11 mouse cellular contexts compared by ENCODE assay signal in genomic region chr7:19305413-19305735, GRCm38 (mm10). TPM values are rescaled to one million over a fixed set of nuclear protein-coding genes. Genes with fewer than 3 reads are reported as not detected.
DNase-seq lines count a peak whose midpoint lies in the region; ATAC-seq and TF ChIP-seq lines count a peak whose summit lies in the region.
"Had no signal": no experiment of that assay in that cellular context is flagged by ENCODE, and none has a peak within 500 bp of the region (broad histone marks: within the 10 kb centered on the region; RNA-seq: fewer than 3 reads in every experiment).

No protein-coding gene starts in this region.

- DNase-seq in heart, embryonic 10.5 days (ENCODE audit: low spot score), result no peak
- no peak for DNase-seq in heart, postnatal 4 days
- DNase-seq in lung, embryonic 14.5 days, result no peak
- DNase-seq in lung, postnatal 4 days, result no peak
- no peak for DNase-seq in midbrain, postnatal 0 days (ENCODE audit: low spot score)
- DNase-seq in testis, postnatal 10 days (ENCODE audit: low spot score), result no peak
- no peak for DNase-seq in layer of hippocampus, postnatal 10 days (ENCODE audit: low spot score in 2 of 2)
- DNase-seq: gastrocnemius, adult 2 months; kidney, postnatal 25 days; thymus, adult 18-20 months had no signal

- H3K36me3 ChIP-seq in heart, embryonic 10.5 days, result no peaks in the 10 kb centered on the region
- H3K36me3 ChIP-seq in lung, embryonic 14.5 days (ENCODE audit: insufficient read depth), result no peaks in the 10 kb centered on the region
- H3K36me3 ChIP-seq in hindbrain, embryonic 13.5 days, result no peaks in the 10 kb centered on the region
- no peaks in the 10 kb centered on the region for H3K36me3 ChIP-seq in midbrain, postnatal 0 days (ENCODE audit: insufficient read depth, low read length)

- WGBS in heart, embryonic 10.5 days, result 12% methylated on average over 6 of the region's 6 CpGs
- WGBS in lung, embryonic 14.5 days, result 9% methylated on average over 6 of the region's 6 CpGs
- 8% methylated on average over 6 of the region's 6 CpGs for WGBS in hindbrain, embryonic 13.5 days
- 14% methylated on average over 6 of the region's 6 CpGs for WGBS in midbrain, postnatal 0 days

- no peak for TF ChIP-seq CTCF in lung, embryonic 14.5 days (IDR thresholded peaks at IDR 0.05; ENCODE audit: low read depth)
- no peak for TF ChIP-seq CTCF in midbrain, postnatal 0 days (IDR thresholded peaks at IDR 0.05)

- no peak overlapping the region for H3K27ac ChIP-seq in heart, embryonic 10.5 days
- no peak overlapping the region for H3K27ac ChIP-seq in lung, embryonic 14.5 days (ENCODE audit: low read depth)
- H3K27ac ChIP-seq in hindbrain, embryonic 13.5 days, result no peak overlapping the region
- no peak overlapping the region for H3K27ac ChIP-seq in midbrain, postnatal 0 days (ENCODE audit: low read depth, low read length)
- H3K27ac ChIP-seq: gastrocnemius, adult 2 months had no signal

- H3K27me3 ChIP-seq in heart, embryonic 10.5 days (ENCODE audit: insufficient read depth, poor library complexity, severe bottlenecking), result peaks cover 62% of the 10 kb centered on the region
- peaks cover 58% of the 10 kb centered on the region for H3K27me3 ChIP-seq in lung, embryonic 14.5 days (ENCODE audit: insufficient read depth, low read length)
- peaks cover 65% of the 10 kb centered on the region for H3K27me3 ChIP-seq in hindbrain, embryonic 13.5 days
- H3K27me3 ChIP-seq in midbrain, postnatal 0 days (ENCODE audit: insufficient read depth, low read length), result peaks cover 29% of the 10 kb centered on the region

- peak overlapping the region; percentile 58 for H3K4me2 ChIP-seq in lung, embryonic 14.5 days
- peak overlapping the region; percentile 52 for H3K4me2 ChIP-seq in hindbrain, embryonic 13.5 days
- H3K4me2 ChIP-seq in midbrain, postnatal 0 days (ENCODE audit: low read depth, low read length, poor library complexity, severe bottlenecking), result peak overlapping the region; percentile 46; the same call in 1 of the 2 replicates

- H3K4me1 ChIP-seq in heart, embryonic 10.5 days, result peaks cover 45% of the 10 kb centered on the region
- no peaks in the 10 kb centered on the region for H3K4me1 ChIP-seq in lung, embryonic 14.5 days (ENCODE audit: insufficient read depth)
- peaks cover 55% of the 10 kb centered on the region for H3K4me1 ChIP-seq in hindbrain, embryonic 13.5 days (replicated peaks)
- H3K4me1 ChIP-seq in midbrain, postnatal 0 days (ENCODE audit: insufficient read depth, low read length), result peaks cover 9% of the 10 kb centered on the region; the same call in 1 of the 2 replicates

- no peak overlapping the region for H3K9ac ChIP-seq in lung, embryonic 14.5 days
- H3K9ac ChIP-seq in hindbrain, embryonic 13.5 days, result no peak overlapping the region; the same call in 1 of the 2 replicates
- no peak overlapping the region for H3K9ac ChIP-seq in midbrain, postnatal 0 days (replicated peaks; ENCODE audit: low read length, poor library complexity, severe bottlenecking)

- H3K9me3 ChIP-seq in heart, embryonic 10.5 days, result no peaks in the 10 kb centered on the region
- no peaks in the 10 kb centered on the region for H3K9me3 ChIP-seq in lung, embryonic 14.5 days (ENCODE audit: low read depth, low read length)
- no peaks in the 10 kb centered on the region for H3K9me3 ChIP-seq in hindbrain, embryonic 13.5 days
- H3K9me3 ChIP-seq in midbrain, postnatal 0 days (ENCODE audit: low read length), result no peaks in the 10 kb centered on the region

- no peak for ATAC-seq in lung, embryonic 14.5 days (ENCODE audit: insufficient read depth)
- ATAC-seq in hindbrain, embryonic 13.5 days (ENCODE audit: low FRiP score), result no peak
- no peak for ATAC-seq in midbrain, postnatal 0 days (ENCODE audit: low FRiP score)

- peak overlapping the region; percentile 58 for H3K4me3 ChIP-seq in heart, embryonic 10.5 days
- peak overlapping the region; percentile 31; the same call in 1 of the 2 replicates for H3K4me3 ChIP-seq in lung, embryonic 14.5 days (ENCODE audit: low read depth, low read length)
- no peak overlapping the region for H3K4me3 ChIP-seq in hindbrain, embryonic 13.5 days
- no peak overlapping the region; the same call in 1 of the 2 replicates for H3K4me3 ChIP-seq in midbrain, postnatal 0 days (ENCODE audit: low read depth, low read length)

RNA-seq across cellular contexts. Expression of gene Fosb, which starts 4.5 kb away (rescaled TPM):
- polyA plus RNA-seq in heart, embryonic 10.5 days (2016; fragmentation: Nextera tagmentation; extraction: Ambion mirVana), result 0.24 and 0.27 TPM in 2 replicates
- under 1 TPM; 0.52 to 0.86 TPM for total RNA-seq in heart, postnatal 4 days (2021)
- not detected in 2 replicates for polyA plus RNA-seq in lung, embryonic 14.5 days (2014; fragmentation: Nextera tagmentation; extraction: Ambion mirVana)
- 0.06 and 0.08 TPM in 2 replicates for polyA plus RNA-seq in hindbrain, embryonic 13.5 days (2015; fragmentation: Nextera tagmentation; extraction: Ambion mirVana)
- total RNA-seq in midbrain, postnatal 0 days (2014; rRNA removed), result 0.38 and 0.66 TPM in 2 replicates
- polyA plus RNA-seq in midbrain, postnatal 0 days (2015; fragmentation: Nextera tagmentation; extraction: Ambion mirVana), result 0.10 and 0.11 TPM in 2 replicates
- total RNA-seq in layer of hippocampus, postnatal 10 days (2021), result 1 to 10 TPM; 1.4 to 2.0 TPM

RNA-seq across cellular contexts. Expression of gene Rtn2, which starts 22.9 kb away (rescaled TPM):
- 22.4 and 26.0 TPM in 2 replicates for polyA plus RNA-seq in heart, embryonic 10.5 days (2016; fragmentation: Nextera tagmentation; extraction: Ambion mirVana)
- 10 to 100 TPM; 30.2 to 32.3 TPM for total RNA-seq in heart, postnatal 4 days (2021)
- polyA plus RNA-seq in lung, embryonic 14.5 days (2014; fragmentation: Nextera tagmentation; extraction: Ambion mirVana), result 8.0 and 9.1 TPM in 2 replicates
- 101 and 104 TPM in 2 replicates for polyA plus RNA-seq in hindbrain, embryonic 13.5 days (2015; fragmentation: Nextera tagmentation; extraction: Ambion mirVana)
- 160 and 172 TPM in 2 replicates for total RNA-seq in midbrain, postnatal 0 days (2014; rRNA removed)
- 104 and 107 TPM in 2 replicates for polyA plus RNA-seq in midbrain, postnatal 0 days (2015; fragmentation: Nextera tagmentation; extraction: Ambion mirVana)
- total RNA-seq in layer of hippocampus, postnatal 10 days (2021), result 100 to 1,000 TPM; 118 to 127 TPM

RNA-seq across cellular contexts. Expression of gene Ppm1n, which starts 25.5 kb away (rescaled TPM):
- 0.13 TPM in 1 of 2 replicates, not detected in the other for polyA plus RNA-seq in heart, embryonic 10.5 days (2016; fragmentation: Nextera tagmentation; extraction: Ambion mirVana)
- total RNA-seq in heart, postnatal 4 days (2021), result under 1 TPM in 1 of 2 experiments, not detected in 1; 0.26 TPM
- not detected in 2 replicates for polyA plus RNA-seq in lung, embryonic 14.5 days (2014; fragmentation: Nextera tagmentation; extraction: Ambion mirVana)
- 0.49 and 0.69 TPM in 2 replicates for polyA plus RNA-seq in hindbrain, embryonic 13.5 days (2015; fragmentation: Nextera tagmentation; extraction: Ambion mirVana)
- 1.8 and 2.2 TPM in 2 replicates for total RNA-seq in midbrain, postnatal 0 days (2014; rRNA removed)
- polyA plus RNA-seq in midbrain, postnatal 0 days (2015; fragmentation: Nextera tagmentation; extraction: Ambion mirVana), result 1.2 and 1.4 TPM in 2 replicates
- total RNA-seq in layer of hippocampus, postnatal 10 days (2021), result under 1 TPM in 1 of 2 experiments, not detected in 1; 0.31 TPM

RNA-seq across cellular contexts. Expression of gene Vasp, which starts 33.8 kb away (rescaled TPM):
- 99.0 and 112 TPM in 2 replicates for polyA plus RNA-seq in heart, embryonic 10.5 days (2016; fragmentation: Nextera tagmentation; extraction: Ambion mirVana)
- 100 to 1,000 TPM; 117 to 119 TPM for total RNA-seq in heart, postnatal 4 days (2021)
- polyA plus RNA-seq in lung, embryonic 14.5 days (2014; fragmentation: Nextera tagmentation; extraction: Ambion mirVana), result 88.9 and 95.3 TPM in 2 replicates
- 38.5 and 39.7 TPM in 2 replicates for polyA plus RNA-seq in hindbrain, embryonic 13.5 days (2015; fragmentation: Nextera tagmentation; extraction: Ambion mirVana)
- 50.9 and 56.9 TPM in 2 replicates for total RNA-seq in midbrain, postnatal 0 days (2014; rRNA removed)
- polyA plus RNA-seq in midbrain, postnatal 0 days (2015; fragmentation: Nextera tagmentation; extraction: Ambion mirVana), result 31.4 and 32.3 TPM in 2 replicates
- 10 to 100 TPM; 26.4 to 27.3 TPM for total RNA-seq in layer of hippocampus, postnatal 10 days (2021)

RNA-seq across cellular contexts. Expression of gene Ercc1, which starts 39.2 kb away (rescaled TPM):
- 74.0 and 84.2 TPM in 2 replicates for polyA plus RNA-seq in heart, embryonic 10.5 days (2016; fragmentation: Nextera tagmentation; extraction: Ambion mirVana)
- 10 to 100 TPM; 42.4 to 43.5 TPM for total RNA-seq in heart, postnatal 4 days (2021)
- polyA plus RNA-seq in lung, embryonic 14.5 days (2014; fragmentation: Nextera tagmentation; extraction: Ambion mirVana), result 88.6 and 90.5 TPM in 2 replicates
- 84.9 and 96.6 TPM in 2 replicates for polyA plus RNA-seq in hindbrain, embryonic 13.5 days (2015; fragmentation: Nextera tagmentation; extraction: Ambion mirVana)
- total RNA-seq in midbrain, postnatal 0 days (2014; rRNA removed), result 50.3 and 71.4 TPM in 2 replicates
- 67.7 and 71.0 TPM in 2 replicates for polyA plus RNA-seq in midbrain, postnatal 0 days (2015; fragmentation: Nextera tagmentation; extraction: Ambion mirVana)
- total RNA-seq in layer of hippocampus, postnatal 10 days (2021), result 10 to 100 TPM; 43.1 to 43.9 TPM

Comparison
In these comparisons a context has a peak if more than half of its experiments do, and no peak if none do; other contexts are left out.
1. H3K4me3 ChIP-seq: peak in heart, embryonic 10.5 days (single experiment) and lung, embryonic 14.5 days (single experiment); none in hindbrain, embryonic 13.5 days (single experiment) and midbrain, postnatal 0 days (single experiment).
2. Peak in every context shown above with its lines, with median percentiles within 50 percentile points of each other: H3K4me2 ChIP-seq.